Mouse (Mus musculus): ENCODE results near the gene Flcn. TPM values are rescaled to one million over a fixed set of nuclear protein-coding genes. Genes with fewer than 3 reads are reported as not detected.

The Flcn gene
- polyA plus RNA-seq (2012; rRNA removed), result 44.7 and 47.7 TPM in 2 replicates

GRCm38 (mm10) chr11:59809670-59810474 lies at the start of gene Flcn:
Gene Flcn, minus strand, starts transcription at chr11:59810016.

GRCm38 (mm10) chr11:59839459-59840126 lies 29.8 kb upstream of the Flcn start, which contains the start of gene Cops3:
Gene Cops3, minus strand, starts transcription at chr11:59839838.

GRCm38 (mm10) chr11:59839008-59839458 lies 29.2 kb upstream of the Flcn start, which contains the start of gene Nt5m:
Gene Nt5m, plus strand, starts transcription at chr11:59839447.

GRCm38 (mm10) chr11:59787199-59787781 lies 22.5 kb downstream of the Flcn start, which contains the start of gene Pld6:
Gene Pld6, minus strand, starts transcription at chr11:59787645.

Other genes starting within 250 kb of the Flcn start
- gene Olfr222, start 233.8 kb downstream of the Flcn start, polyA plus RNA-seq (2012; rRNA removed), result not detected in 2 replicates
- gene Olfr223, start 216.7 kb downstream of the Flcn start, polyA plus RNA-seq (2012; rRNA removed), result not detected in 2 replicates
- gene Mprip, start 148.7 kb downstream of the Flcn start, polyA plus RNA-seq (2012; rRNA removed), result 124 and 142 TPM in 2 replicates
- 3.5 and 4.5 TPM in 2 replicates for gene Pld6, start 22.4 kb downstream of the Flcn start, polyA plus RNA-seq (2012; rRNA removed)
- gene Nt5m, start 29.4 kb upstream of the Flcn start, polyA plus RNA-seq (2012; rRNA removed), result 48.0 and 48.8 TPM in 2 replicates
- 92.3 and 97.7 TPM in 2 replicates for gene Cops3, start 29.8 kb upstream of the Flcn start, polyA plus RNA-seq (2012; rRNA removed)
- gene Med9, start 138.2 kb upstream of the Flcn start, polyA plus RNA-seq (2012; rRNA removed), result 21.7 and 22.9 TPM in 2 replicates
- 0.60 and 0.66 TPM in 2 replicates for gene Rasd1, start 154.9 kb upstream of the Flcn start, polyA plus RNA-seq (2012; rRNA removed)
- 6.0 and 7.0 TPM in 2 replicates for gene Pemt, start 236.5 kb upstream of the Flcn start, polyA plus RNA-seq (2012; rRNA removed)

All from central nervous system, embryonic 14 days (tissue).